Mouse (Mus musculus) cerebral cortex, adult 2 months (tissue): ENCODE data around the gene Ambra1.

Source experiments
- WGBS: fragments of 180-500 bp; shearing (Covaris S2); methylation state at CpG from one replicate; pipeline ENCODE4 v1.1.7; 2018; 5-methylcytosine and 5-hydroxymethylcytosine counted together

Ambra1 gene

DNA sequence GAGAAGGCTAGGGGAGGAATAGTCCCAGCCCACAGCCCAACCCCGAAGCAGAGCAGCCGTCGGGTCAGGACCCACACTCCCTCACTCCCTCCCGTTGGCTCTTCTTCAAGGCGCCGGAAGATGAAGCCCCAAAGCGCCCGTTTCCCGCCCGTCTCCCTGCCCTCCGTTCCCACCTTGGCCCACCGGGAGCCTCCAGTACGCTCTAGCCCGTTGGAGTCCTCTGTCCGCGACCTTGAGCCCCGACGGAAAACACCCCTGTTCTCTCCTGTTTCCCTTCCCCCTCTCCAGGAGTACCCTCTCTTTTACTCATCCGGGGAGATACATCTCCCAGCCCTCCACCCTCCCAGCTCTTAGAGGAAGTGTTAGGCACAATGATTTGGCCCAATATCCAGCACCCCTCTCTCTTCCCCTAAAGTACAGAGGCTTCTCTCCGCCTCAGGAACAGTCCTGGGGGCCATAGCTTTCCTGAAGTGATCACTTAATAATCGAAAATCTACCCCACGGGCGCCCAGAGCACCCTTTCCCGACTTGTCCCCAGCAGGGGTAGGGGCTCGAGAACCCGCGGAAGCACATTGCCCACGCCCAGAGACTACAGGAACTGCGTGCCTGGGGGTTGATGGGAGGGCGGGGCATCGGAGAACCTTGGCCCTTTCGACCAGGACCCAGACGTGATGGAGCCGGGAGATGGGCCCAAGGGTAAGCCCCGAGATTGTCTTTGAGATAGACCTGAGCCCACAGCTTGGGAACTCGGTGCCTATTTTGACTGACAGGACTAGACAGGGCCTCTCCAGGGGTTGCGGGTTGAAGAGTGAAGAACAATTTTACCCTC, 192.9 kb downstream of the Ambra1 start:
- WGBS: 4% methylated on average over 37 of the region's 37 CpGs

DNA sequence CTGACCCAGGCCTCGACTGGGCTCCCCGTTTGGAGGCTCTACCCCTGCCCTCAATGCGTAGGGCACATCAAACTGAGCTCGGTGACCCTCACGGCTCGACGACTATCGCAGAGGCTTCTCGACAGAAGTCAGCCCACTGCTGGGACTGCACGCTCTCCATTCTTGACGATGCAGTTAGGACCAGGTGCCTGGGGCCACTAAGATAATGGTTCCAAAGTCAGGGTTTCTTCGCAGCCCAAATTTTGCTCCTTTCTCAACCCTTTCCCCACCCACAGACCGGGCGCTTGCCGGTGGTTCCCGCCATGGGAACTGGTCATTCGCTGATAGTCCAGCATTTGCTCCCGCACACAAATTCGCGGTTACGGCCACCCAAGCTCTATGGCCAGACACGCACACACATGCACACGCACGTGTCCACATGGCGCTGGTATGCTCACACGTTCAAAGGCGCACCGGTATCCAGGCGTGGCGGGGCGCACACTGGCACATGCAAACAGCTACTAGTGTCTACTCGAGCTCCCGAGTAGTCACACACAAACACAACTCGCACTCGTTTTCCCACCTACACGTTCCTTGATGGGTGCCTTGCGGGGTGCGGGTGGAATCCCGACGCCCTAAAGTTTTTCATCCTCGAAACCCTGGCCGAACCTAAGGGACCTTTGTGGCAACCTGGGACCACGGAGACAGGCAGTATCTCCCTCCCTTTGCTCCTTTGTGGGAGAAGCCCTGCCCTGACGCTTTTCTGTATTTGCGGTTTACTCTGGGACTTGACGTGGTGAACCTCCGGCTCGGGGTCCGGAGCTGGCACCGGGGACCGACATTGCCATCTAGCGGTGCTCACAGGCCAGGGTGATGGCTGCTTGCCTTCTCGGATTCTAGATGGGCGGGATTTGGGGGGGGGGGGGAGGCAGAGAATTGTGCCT, 193.7 kb downstream of the Ambra1 start:
- 4% methylated on average over 54 of the region's 54 CpGs for WGBS

GRCm38 (mm10) chr2:91924726-91925125, 194.8 kb downstream of the Ambra1 start:
- 49% methylated on average over 1 of the region's 1 CpGs for WGBS

GRCm38 (mm10) chr2:91925442-91925841, 195.5 kb downstream of the Ambra1 start:
- WGBS: 53% methylated on average over 15 of the region's 15 CpGs

GRCm38 (mm10) chr2:91926949-91927348, 197.0 kb downstream of the Ambra1 start, which contains the start of gene Chrm4:
Gene Chrm4 (plus strand): TSS chr2:91927249.
- WGBS: 66% methylated on average over 3 of the region's 3 CpGs

DNA sequence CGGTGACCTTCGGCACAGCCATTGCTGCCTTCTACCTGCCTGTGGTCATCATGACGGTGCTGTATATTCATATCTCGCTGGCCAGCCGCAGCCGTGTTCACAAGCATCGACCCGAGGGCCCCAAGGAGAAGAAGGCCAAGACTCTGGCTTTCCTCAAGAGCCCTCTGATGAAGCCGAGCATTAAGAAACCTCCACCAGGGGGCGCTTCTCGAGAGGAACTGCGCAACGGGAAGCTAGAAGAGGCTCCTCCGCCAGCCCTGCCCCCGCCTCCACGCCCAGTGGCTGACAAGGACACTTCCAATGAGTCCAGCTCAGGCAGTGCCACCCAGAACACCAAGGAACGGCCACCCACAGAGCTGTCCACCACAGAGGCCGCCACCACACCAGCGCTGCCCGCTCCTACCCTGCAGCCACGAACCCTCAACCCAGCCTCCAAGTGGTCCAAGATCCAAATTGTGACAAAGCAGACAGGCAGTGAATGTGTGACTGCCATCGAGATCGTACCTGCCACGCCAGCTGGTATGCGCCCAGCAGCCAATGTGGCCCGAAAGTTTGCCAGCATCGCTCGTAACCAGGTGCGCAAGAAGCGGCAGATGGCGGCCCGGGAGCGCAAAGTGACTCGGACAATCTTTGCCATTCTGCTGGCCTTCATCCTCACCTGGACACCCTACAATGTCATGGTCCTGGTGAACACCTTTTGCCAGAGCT, 198.0 kb downstream of the Ambra1 start:
- WGBS: 40% methylated on average over 34 of the region's 34 CpGs

GRCm38 (mm10) chr2:91928534-91929350, 198.8 kb downstream of the Ambra1 start:
- WGBS: 66% methylated on average over 23 of the region's 23 CpGs

- WGBS: 61% methylated on average over 3 of the region's 3 CpGs
Measured at GRCm38 (mm10) chr2:91929455-91929854, 199.5 kb downstream of the Ambra1 start.

DNA sequence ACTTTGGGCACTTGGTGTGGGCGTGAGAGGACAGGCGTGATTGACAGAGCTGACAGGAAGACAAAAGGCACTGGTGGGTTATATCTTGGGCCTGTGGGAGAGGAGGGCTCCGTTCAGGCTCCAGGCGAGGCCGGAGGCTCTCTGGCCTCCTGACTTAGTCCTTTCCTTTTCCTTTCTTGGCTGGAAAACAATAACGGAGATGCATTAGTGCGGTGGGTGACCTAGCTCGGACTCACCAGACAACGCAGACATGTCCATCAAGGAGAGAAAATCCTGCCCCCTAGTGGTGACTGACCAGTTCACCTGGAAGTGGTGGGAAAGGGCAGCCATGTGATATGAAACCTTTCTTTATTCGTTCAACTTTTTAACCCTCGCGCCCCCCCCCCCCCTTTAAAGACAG, 200.0 kb downstream of the Ambra1 start:
- WGBS: 22% methylated on average over 12 of the region's 12 CpGs

DNA sequence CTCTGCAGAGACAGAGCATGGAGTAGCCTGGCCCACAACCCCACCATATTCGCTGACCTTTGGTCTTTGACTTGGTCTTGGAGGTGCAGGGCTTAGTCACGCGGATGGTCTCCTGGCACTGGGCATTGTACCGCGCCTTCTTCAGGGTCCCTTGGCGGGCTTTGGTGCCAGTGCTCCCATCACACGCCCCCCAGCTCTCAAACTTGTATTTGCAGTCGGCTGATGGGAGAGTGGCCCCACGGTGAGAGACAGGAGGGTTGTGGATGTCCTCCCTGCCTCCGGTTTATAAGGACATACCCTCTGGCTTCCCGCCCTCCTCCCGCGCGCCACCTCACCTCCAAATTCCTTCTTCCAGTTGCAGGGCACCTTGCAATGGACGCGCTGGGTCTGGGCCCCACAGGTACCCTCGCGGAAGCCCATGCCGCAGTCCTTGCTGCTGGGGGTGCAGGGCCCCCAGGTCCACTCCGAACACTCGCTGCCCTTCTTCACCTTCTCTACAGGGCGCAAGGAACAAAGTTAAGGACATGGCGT, 200.9 kb downstream of the Ambra1 start:
- WGBS: 40% methylated on average over 23 of the region's 23 CpGs

GRCm38 (mm10) chr2:91931328-91932159, 201.6 kb downstream of the Ambra1 start:
- WGBS: 22% methylated on average over 49 of the region's 50 CpGs

DNA sequence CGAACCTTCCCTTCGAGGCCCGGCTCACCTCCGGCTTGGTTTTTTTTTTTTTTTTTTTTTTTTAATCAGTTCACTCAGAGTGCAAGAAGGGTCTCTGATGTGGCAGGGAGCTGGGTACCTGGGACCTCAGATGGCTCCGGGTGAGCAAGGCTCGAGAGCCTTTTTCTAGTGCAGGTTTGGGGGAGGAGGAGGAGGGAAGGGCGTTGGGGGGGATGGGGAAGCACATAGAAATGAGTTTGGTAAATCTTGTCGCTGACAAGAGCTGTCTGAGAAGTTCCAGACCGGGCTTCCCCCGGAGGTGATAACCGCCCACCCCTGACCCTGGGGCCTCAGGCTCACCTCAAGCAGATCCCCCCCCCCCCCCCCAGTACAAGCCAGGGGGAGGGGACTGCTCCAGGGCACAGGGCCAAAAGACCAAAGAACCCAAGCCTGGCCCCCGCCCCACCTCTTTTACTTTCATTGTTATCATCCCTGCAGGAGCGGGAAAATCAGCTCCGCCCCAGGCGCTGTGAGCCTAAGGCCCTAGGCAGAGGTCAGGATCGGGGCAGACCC, 202.3 kb downstream of the Ambra1 start, which contains the start of gene Mdk:
Mdk (minus strand) TSS at position 138 of the 552 bp plus-strand sequence.
- WGBS: 24% methylated on average over 16 of the region's 16 CpGs

DNA sequence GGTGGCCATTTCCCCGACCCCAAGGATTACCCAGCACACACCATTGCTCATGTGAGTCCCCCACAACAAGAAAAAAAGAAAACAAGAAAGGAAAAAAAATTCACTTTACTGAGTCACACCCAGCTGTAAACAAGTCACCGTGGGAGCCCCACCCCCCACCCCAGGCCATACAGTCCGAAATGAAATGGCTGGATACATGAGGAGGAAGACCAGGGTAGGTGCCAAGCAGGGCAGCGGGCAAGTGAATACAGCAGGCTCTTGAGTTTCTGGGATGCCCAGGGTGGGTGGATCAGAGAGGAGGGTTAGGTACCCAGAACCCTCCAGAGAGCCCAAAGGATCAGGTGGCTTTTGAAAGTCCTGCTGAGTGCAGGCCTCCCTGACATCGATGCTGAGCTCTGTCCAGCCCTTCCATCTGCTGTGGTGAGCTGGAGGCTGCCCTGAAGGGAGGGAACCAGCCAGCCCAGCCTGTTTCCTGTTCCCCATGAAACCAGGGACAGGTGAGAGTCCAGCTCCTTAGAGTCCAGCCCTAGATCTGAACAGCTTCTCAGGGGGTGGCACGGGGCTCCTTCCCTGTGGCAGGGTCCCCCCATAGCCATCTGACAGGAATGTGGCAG, 202.9 kb downstream of the Ambra1 start:
- WGBS: 26% methylated on average over 6 of the region's 6 CpGs

DNA sequence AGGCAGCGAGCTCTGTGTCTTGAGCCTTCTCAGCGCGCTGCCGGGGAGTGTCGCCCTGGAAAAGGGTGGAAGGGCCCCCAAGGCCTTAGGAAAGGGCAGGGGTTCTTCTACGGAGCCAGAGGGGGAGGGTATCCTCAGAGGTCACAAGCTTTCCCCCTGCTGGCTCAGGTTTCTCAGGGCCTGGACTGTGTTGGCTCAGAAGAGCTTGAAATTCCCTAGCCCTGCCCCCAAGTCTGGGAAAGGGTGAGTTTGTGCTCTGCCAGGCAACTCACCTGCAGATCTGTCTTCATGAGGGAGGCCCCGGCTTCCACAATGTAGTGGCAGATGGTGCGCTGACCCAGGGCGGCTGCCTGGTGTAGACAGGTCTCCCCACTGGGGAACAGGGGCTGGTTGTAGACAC, 203.5 kb downstream of the Ambra1 start:
- WGBS: 65% methylated on average over 9 of the region's 9 CpGs

DNA sequence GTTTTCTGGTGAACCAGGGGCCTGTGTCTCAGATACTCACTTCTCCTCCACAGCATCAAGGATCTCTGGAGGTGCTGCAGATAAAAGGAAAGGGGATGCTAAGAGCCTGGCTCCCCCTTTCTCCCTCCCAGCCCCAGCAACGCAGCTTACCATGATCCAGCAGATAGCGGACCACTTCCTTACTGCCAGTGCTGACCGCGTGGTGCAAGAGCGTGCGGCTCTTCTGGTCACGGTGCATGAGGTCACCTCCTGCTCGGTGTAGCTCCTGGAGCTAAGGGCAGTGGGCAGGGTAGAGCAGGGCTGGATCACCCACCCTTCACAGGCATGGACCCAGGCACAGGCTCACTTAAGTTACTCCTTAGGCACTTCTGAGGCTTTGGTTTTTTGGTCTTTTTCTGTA, 204.1 kb downstream of the Ambra1 start:
- WGBS: 68% methylated on average over 8 of the region's 8 CpGs

DNA sequence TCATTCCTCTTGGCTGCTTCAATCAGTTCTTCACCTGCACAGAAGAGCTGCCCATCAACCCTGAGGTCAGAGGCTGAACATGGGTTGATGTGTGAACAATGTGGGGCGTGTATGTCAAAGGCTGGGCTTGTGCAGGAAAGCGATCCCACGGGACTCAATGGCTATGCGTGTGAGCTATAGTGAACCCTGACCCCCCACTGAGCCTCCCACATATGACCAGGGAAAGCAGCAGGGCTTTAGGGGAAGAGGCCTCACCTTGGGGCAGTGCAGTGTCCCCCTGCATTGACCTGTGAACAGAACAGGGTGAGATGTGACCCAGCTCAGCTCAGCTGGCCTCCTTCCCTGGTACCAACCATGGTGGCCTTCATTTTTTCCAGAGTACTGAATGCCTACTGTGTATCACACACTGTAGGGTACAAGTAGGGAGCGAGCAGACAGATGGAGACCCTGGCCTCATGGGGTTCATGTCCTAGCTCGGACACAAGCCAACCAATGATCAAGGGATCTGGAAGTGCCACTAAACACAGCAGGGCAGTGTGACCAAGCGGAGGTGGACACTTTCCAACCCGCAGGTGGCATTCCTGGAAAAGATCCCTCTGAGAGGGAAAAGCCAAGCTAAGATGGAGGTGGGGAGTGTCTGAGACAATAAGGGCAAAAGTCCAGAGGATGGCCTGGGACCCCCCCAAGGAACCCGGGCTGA, 205.0 kb downstream of the Ambra1 start:
- WGBS: 70% methylated on average over 9 of the region's 9 CpGs

- 51% methylated on average over 7 of the region's 7 CpGs for WGBS
Measured at GRCm38 (mm10) chr2:91936154-91936553, 206.2 kb downstream of the Ambra1 start.

DNA sequence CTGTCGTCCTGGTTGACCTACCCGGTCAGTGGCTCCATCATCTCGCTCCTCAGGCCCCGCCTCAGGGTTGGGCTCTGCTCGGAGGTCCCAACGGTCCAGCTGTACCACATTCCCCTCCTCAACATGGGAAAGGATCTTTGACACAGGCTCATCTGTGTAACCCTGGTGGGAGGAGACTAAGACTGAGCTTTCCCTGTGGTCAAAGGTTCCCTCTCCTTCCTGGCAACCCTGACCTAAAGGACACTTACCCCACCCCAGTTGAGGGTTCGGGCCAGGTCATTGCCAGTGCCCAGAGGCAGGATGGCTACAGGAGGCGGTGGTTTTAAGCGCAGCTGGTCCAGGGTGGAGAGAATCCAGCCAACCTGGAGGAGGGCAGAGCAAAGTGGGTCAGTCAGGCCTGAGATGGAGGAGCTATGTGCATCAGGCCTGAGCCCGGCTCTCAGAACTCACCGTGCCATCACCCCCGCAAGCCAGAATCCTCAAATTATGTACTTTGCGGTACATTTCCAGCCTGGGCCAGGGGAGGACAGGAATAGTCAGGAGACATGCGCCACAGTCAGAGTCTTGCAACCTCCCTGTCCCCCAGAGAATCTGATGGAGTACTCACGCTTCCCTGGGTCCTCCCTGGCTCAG, 209.5 kb downstream of the Ambra1 start:
- 73% methylated on average over 15 of the region's 15 CpGs for WGBS
